Mouse (Mus musculus) thymus, adult 2 months (tissue): ENCODE results near the gene Platr17.

Experiments
- CTCF ChIP-seq: fragments of 200-500 bp; IDR thresholded peaks from 2 replicates; pipeline ENCODE4 v1.5.1; 2012; ENCODE audit warnings: mild to moderate bottlenecking, control low read depth, low read length, moderate library complexity, borderline replicate concordance; ENCODE audit not compliant: control insufficient read depth, poor library complexity, insufficient read depth; ENCODE audit errors: extremely low read depth
- POLR2A ChIP-seq: fragments of 200-500 bp; IDR thresholded peaks from 2 replicates; pipeline ENCODE4 v1.6.1; 2012; ENCODE audit warnings: mild to moderate bottlenecking, low read length, control low read depth, moderate library complexity; ENCODE audit not compliant: control insufficient read depth, poor library complexity, insufficient read depth; ENCODE audit errors: extremely low read depth

- TF ChIP-seq CTCF: no peak
- TF ChIP-seq POLR2A: no peak
These were observed 49.1 kb downstream of the Platr17 start for GRCm38 (mm10) chr17:33953961-33954565.
